24 mouse cellular contexts compared by ENCODE assay signal in genomic region chr14:78689950-78690349, GRCm38 (mm10). TPM values are rescaled to one million over a fixed set of nuclear protein-coding genes. Genes with fewer than 3 reads are reported as not detected.
DNase-seq lines count a peak whose midpoint lies in the region; ATAC-seq and TF ChIP-seq lines count a peak whose summit lies in the region.
"Had no signal": no experiment of that assay in that cellular context is flagged by ENCODE, and none has a peak within 500 bp of the region (broad histone marks: within the 10 kb centered on the region; RNA-seq: fewer than 3 reads in every experiment).

No protein-coding gene starts in this region.

- no peaks in the 10 kb centered on the region for H3K36me3 ChIP-seq in kidney, embryonic 15.5 days
- no peaks in the 10 kb centered on the region for H3K36me3 ChIP-seq in kidney, postnatal 0 days (ENCODE audit: insufficient read depth, low read length)
- H3K36me3 ChIP-seq: embryonic facial prominence, embryonic 10.5 days; embryonic facial prominence, embryonic 12.5 days; forebrain, embryonic 15.5 days; G1E had no signal

- no peak for TF ChIP-seq CTCF in kidney, postnatal 0 days (IDR thresholded peaks at IDR 0.05; ENCODE audit: low read depth)

- H3K4me2 ChIP-seq in kidney, embryonic 15.5 days, result no peak overlapping the region
- H3K4me2 ChIP-seq in kidney, postnatal 0 days (ENCODE audit: low read length), result no peak overlapping the region
- H3K4me2 ChIP-seq: embryonic facial prominence, embryonic 12.5 days; forebrain, embryonic 13.5 days; forebrain, embryonic 15.5 days had no signal

- H3K4me1 ChIP-seq in kidney, embryonic 15.5 days, result peaks cover 40% of the 10 kb centered on the region
- H3K4me1 ChIP-seq in kidney, postnatal 0 days (replicated peaks; ENCODE audit: insufficient read depth, low read length), result no peaks in the 10 kb centered on the region; the same call in 1 of the 2 replicates
- H3K4me1 ChIP-seq: embryonic facial prominence, embryonic 12.5 days; forebrain, embryonic 13.5 days; forebrain, embryonic 15.5 days had no signal

- H3K9ac ChIP-seq in kidney, embryonic 15.5 days, result no peak overlapping the region
- H3K9ac ChIP-seq in kidney, postnatal 0 days (ENCODE audit: low read depth, low read length), result no peak overlapping the region
- H3K9ac ChIP-seq: embryonic facial prominence, embryonic 12.5 days; forebrain, embryonic 13.5 days; forebrain, embryonic 15.5 days had no signal

- H3K27me3 ChIP-seq in kidney, embryonic 15.5 days, result no peaks in the 10 kb centered on the region
- H3K27me3 ChIP-seq in kidney, postnatal 0 days (ENCODE audit: insufficient read depth, low read length), result no peaks in the 10 kb centered on the region
- H3K27me3 ChIP-seq: CH12.LX; embryonic facial prominence, embryonic 12.5 days; forebrain, embryonic 13.5 days; forebrain, embryonic 15.5 days; Patski had no signal

- intact Hi-C loops in heart, postnatal 10 days (cut with DNase I), result no loop called here

- H3K27ac ChIP-seq in kidney, embryonic 15.5 days, result no peak overlapping the region
- H3K27ac ChIP-seq in kidney, postnatal 0 days, result no peak overlapping the region
- H3K27ac ChIP-seq: embryonic facial prominence, embryonic 10.5 days; embryonic facial prominence, embryonic 12.5 days; forebrain, embryonic 13.5 days; forebrain, embryonic 15.5 days had no signal

- peak; percentile 63 for ATAC-seq in kidney, embryonic 15.5 days (replicated peaks; ENCODE audit: low FRiP score)
- no peak for ATAC-seq in kidney, postnatal 0 days (replicated peaks; ENCODE audit: low FRiP score, low read depth)
- ATAC-seq: activated CD4-positive, CD25-positive, alpha-beta regulatory T cell, adult 4 months; CD4-positive, CD25-positive, alpha-beta regulatory T cell, adult 4 months; forebrain, embryonic 13.5 days; forebrain, embryonic 15.5 days; Patski had no signal

- no peak overlapping the region for H3K4me3 ChIP-seq in kidney, embryonic 15.5 days (replicated peaks)
- H3K4me3 ChIP-seq in kidney, postnatal 0 days (replicated peaks; ENCODE audit: low read depth, low read length), result no peak overlapping the region
- H3K4me3 ChIP-seq: embryonic facial prominence, embryonic 10.5 days; embryonic facial prominence, embryonic 12.5 days; forebrain, embryonic 13.5 days; forebrain, embryonic 15.5 days had no signal

- no peaks in the 10 kb centered on the region for H3K9me3 ChIP-seq in kidney, embryonic 15.5 days (replicated peaks)
- H3K9me3 ChIP-seq in kidney, postnatal 0 days (replicated peaks; ENCODE audit: low read length), result no peaks in the 10 kb centered on the region
- H3K9me3 ChIP-seq: embryonic facial prominence, embryonic 10.5 days; embryonic facial prominence, embryonic 12.5 days; forebrain, embryonic 13.5 days; forebrain, embryonic 15.5 days; G1E had no signal

- WGBS in kidney, embryonic 15.5 days, result 57% methylated on average over 9 of the region's 9 CpGs
- WGBS in kidney, postnatal 0 days, result 54% methylated on average over 9 of the region's 9 CpGs

- peak; percentile 63 for DNase-seq in heart, adult 11 months
- no peak for DNase-seq in heart, postnatal 10 days
- DNase-seq in kidney, postnatal 36 days, result no peak
- peak; percentile 65 for DNase-seq in kidney, postnatal 0 days (ENCODE audit: low spot score)
- no peak for DNase-seq in kidney, adult 18-20 months
- DNase-seq: adrenal gland, adult 8-10 months; adrenal gland, postnatal 14 days; adrenal gland, postnatal 36 days; B cell, adult 2 months; cerebellum, adult 11-12 months; cerebellum, adult 2 months; cerebellum, adult 9-10 months; cerebellum, postnatal 10 days; cerebellum, postnatal 25 days had no signal

RNA-seq across cellular contexts. Expression of gene Dgkh, which starts 42.6 kb away (rescaled TPM):
- 10 to 100 TPM; 15.9 to 16.0 TPM for total RNA-seq in heart, postnatal 10 days (2021)
- 2.3 and 2.5 TPM in 2 replicates for polyA plus RNA-seq in kidney, embryonic 15.5 days (2015; fragmentation: Nextera tagmentation; extraction: Ambion mirVana)
- polyA plus RNA-seq in kidney, postnatal 0 days (2015; fragmentation: Nextera tagmentation; extraction: Ambion mirVana), result 2.2 and 2.3 TPM in 2 replicates
- polyA plus RNA-seq: G1E had no signal

Comparison
In these comparisons a context has a peak if more than half of its experiments do, and no peak if none do; other contexts are left out.
1. DNase-seq: peak in heart, adult 11 months (single experiment) and kidney, postnatal 0 days (single experiment); none in heart, postnatal 10 days (0 of 2), kidney, postnatal 36 days (0 of 2) and kidney, adult 18-20 months (single experiment).